Mouse (Mus musculus): ENCODE results near the gene Eif3i. TPM values are rescaled to one million over a fixed set of nuclear protein-coding genes. Genes with fewer than 3 reads are reported as not detected.
A peak's percentile ranks its signal among the peaks of the same experiment; 100 is the strongest.

Gene Eif3i
- polyA plus RNA-seq, 1 experiment from 2014 or later = 239 TPM

DNA sequence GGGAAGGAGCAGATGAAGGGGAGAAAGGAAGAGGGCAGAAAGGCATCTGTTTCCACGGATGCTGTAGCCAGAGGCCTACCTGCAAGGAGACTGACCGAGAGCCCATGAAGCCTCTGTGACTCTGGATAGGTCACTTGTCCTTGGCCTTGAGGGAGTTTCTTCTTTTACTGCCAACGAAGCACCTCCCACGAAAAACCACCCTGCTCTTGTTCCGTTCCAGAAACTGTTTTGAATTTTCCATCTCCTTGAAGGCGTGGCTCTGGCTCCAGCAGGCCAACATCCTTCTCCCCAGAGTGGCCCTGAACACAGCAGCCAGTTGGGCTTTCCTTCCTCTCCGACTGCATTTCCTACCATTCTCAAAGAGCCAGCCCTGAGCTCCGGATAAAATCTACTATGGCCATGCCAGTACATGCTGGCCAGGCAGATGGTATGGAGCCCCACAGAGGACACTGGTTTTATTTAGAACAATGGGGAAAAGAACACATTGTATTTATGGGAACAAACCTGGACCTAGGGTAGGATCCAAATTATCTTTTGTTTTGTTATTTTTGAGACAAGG, 20.9 kb upstream of the Eif3i start:
- H3K27me3 ChIP-seq (ENCODE audit: control insufficient read depth, insufficient read depth, low read length) = no peaks in the 10 kb centered on the region
- H3K27ac ChIP-seq (ENCODE audit: low read length) = peak overlapping the region; percentile 43; the same call in 1 of the 2 replicates
- H3K36me3 ChIP-seq (ENCODE audit: control insufficient read depth, insufficient read depth, low read length) = 0 out of 2 replicates have a peak, but pooled peaks cover 4% of the 10 kb centered on the region
- 75% methylated on average over 8 of the region's 8 CpGs for WGBS
- H3K4me3 ChIP-seq (replicated peaks; ENCODE audit: low read length) = no peak overlapping the region
- H3K4me1 ChIP-seq (ENCODE audit: control insufficient read depth, insufficient read depth, low read length) = peaks cover 28% of the 10 kb centered on the region
- ATAC-seq (ENCODE audit: insufficient read depth, low FRiP score) = no peak
- no peaks in the 10 kb centered on the region for H3K9me3 ChIP-seq (replicated peaks; ENCODE audit: control insufficient read depth, low read length)
- H3K9ac ChIP-seq (ENCODE audit: low read length) = no peak overlapping the region; the same call in 1 of the 2 replicates
- no peak overlapping the region; the same call in 1 of the 2 replicates for H3K4me2 ChIP-seq (ENCODE audit: low read depth, low read length)

GRCm38 (mm10) chr4:129620419-129621282, 20.2 kb upstream of the Eif3i start:
- WGBS = 72% methylated on average over 11 of the region's 11 CpGs
- no peak for ATAC-seq (ENCODE audit: insufficient read depth, low FRiP score)
- H3K4me2 ChIP-seq (ENCODE audit: low read depth, low read length) = no peak overlapping the region; the same call in 1 of the 2 replicates

DNA sequence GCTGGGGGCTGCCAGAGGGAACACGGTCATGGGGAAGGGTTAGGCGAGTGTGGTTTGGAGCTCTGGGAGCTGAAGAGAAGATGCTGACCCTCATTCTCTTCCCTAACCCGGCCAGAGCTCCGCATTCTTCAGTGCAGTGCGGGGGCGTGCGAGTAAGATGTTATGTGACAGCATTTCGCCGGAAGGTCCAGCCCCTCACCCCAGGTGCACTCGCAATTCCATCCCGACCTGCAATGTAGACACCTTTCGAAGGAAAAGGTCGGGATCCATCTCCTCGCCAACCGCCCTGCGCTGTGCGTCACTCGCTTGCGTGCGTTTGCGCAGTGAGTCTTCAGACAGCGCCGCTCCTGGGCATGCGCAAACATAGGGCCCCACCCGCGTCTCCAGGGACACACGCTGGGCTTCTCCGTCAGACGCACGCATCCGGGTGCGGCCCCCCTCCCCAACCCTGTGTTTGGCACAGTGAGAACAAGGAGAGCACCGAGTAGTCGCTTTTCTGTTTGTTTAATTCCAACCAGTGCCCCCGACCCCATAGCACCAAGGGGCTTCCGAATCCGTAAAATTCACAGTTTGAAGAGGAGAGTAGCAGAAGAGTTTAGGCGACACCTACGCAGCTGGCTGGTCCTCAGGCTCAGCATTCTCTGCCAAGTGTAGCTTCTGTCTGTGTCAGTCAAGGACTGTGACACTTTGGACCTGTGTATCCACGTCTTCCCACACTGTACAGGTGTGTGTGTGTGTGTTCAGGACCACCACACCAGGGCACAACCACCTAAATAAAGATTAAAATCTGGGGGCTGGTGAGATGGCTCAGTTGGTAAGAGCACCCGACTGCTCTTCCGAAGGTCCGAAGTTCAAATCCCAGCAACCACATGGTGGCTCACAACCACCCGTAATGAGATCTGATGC, 18.6 kb upstream of the Eif3i start, which contains the start of gene Iqcc:
Gene Iqcc, minus strand, starts transcription at position 314 of the 906 bp plus-strand sequence.
- WGBS = 4% methylated on average over 43 of the region's 44 CpGs
- ATAC-seq (ENCODE audit: insufficient read depth, low FRiP score) = peak; percentile 93
- H3K9me3 ChIP-seq (replicated peaks; ENCODE audit: control insufficient read depth, low read length) = no peaks in the 10 kb centered on the region
- peak within 1 kb of the TSS; percentile 92 for H3K4me2 ChIP-seq (ENCODE audit: low read depth, low read length)
- H3K4me1 ChIP-seq (ENCODE audit: control insufficient read depth, insufficient read depth, low read length) = peaks cover 17% of the 10 kb centered on the region
- peak within 1 kb of the TSS; percentile 82 for H3K4me3 ChIP-seq (replicated peaks; ENCODE audit: low read length)
- peak within 1 kb of the TSS; percentile 93 for H3K9ac ChIP-seq (ENCODE audit: low read length)
- peak within 1 kb of the TSS; percentile 82 for H3K27ac ChIP-seq (ENCODE audit: low read length)
- H3K36me3 ChIP-seq (ENCODE audit: control insufficient read depth, insufficient read depth, low read length) = 0 out of 2 replicates have a peak, but pooled peaks cover 4% of the 10 kb centered on the region
- H3K27me3 ChIP-seq (ENCODE audit: control insufficient read depth, insufficient read depth, low read length) = no peaks in the 10 kb centered on the region

More at GRCm38 (mm10) chr4:129620419-129621282, 20.2 kb upstream of the Eif3i start:
- H3K4me3 ChIP-seq (replicated peaks; ENCODE audit: low read length) = no peak overlapping the region
- H3K27ac ChIP-seq (ENCODE audit: low read length) = peak overlapping the region; percentile 43; the same call in 1 of the 2 replicates
- H3K9me3 ChIP-seq (replicated peaks; ENCODE audit: control insufficient read depth, low read length) = no peaks in the 10 kb centered on the region
- H3K4me1 ChIP-seq (ENCODE audit: control insufficient read depth, insufficient read depth, low read length) = peaks cover 28% of the 10 kb centered on the region
- no peaks in the 10 kb centered on the region for H3K27me3 ChIP-seq (ENCODE audit: control insufficient read depth, insufficient read depth, low read length)
- H3K36me3 ChIP-seq (ENCODE audit: control insufficient read depth, insufficient read depth, low read length) = 0 out of 2 replicates have a peak, but pooled peaks cover 4% of the 10 kb centered on the region
- H3K9ac ChIP-seq (ENCODE audit: low read length) = 0 out of 2 replicates have a peak overlapping the region, but pooled peaks have one; percentile 13

DNA sequence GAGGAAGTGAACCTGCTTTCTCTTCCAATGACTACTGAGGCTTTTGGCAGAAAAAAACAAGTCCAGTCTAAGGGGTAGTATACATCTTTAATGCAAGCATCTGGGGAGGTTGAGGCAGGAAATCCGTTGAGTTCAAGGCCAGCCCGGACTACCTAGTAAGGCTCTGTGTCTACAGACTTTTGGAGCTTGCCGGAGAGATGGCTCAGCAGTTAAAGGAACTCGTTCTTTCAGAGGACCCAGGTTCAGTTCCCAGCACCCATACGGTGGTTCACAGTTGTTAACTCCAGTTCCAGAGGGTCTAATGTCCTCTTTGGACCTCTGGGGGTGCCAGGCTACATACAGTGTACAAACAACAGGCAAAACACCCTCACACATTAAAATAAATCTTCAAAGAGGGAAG, 17.6 kb upstream of the Eif3i start:
- ATAC-seq (ENCODE audit: insufficient read depth, low FRiP score) = no peak

DNA sequence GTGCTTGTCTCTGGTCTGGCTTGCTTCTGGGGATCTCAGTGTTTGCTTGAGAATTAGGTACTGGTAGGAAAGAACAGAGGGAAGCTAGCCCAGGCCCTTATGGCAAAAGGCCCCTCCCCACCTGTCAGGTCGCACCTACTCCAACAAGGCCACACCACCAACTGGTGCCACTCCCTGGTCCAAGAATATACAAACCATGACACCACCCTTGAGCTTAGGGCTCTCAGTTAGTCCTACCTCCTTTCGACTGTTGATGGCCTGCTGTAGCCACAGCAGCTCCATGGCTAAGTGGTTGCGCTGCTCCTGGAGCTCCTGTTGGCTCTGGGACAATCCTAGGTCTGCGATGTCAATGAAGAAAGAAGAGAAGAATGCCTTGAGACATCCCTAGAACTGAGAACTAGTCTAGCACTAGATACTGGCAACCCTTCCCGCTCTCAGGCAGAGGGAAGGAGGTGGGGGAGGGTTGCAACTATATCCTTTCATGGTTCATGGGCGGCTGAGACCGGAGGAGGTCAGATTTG, 16.7 kb upstream of the Eif3i start:
- Histone ChIP-seq H3K4me1 (ENCODE audit: control insufficient read depth, insufficient read depth, low read length) (peaks cover 10% of the 10 kb centered on the region), H3K4me2 (ENCODE audit: low read depth, low read length) (no peak overlapping the region), H3K27me3 (ENCODE audit: control insufficient read depth, insufficient read depth, low read length) (no peaks in the 10 kb centered on the region), H3K9ac (ENCODE audit: low read length) (no peak overlapping the region), H3K4me3 (replicated peaks; ENCODE audit: low read length) (no peak overlapping the region), H3K27ac (ENCODE audit: low read length) (no peak overlapping the region), H3K9me3 (replicated peaks; ENCODE audit: control insufficient read depth, low read length) (no peaks in the 10 kb centered on the region), H3K36me3 (ENCODE audit: control insufficient read depth, insufficient read depth, low read length) (0 out of 2 replicates have a peak, but pooled peaks cover 4% of the 10 kb centered on the region)
- 92% methylated on average over 7 of the region's 7 CpGs for WGBS
- no peak for ATAC-seq (ENCODE audit: insufficient read depth, low FRiP score)

More for the DNA sequence above, 17.6 kb upstream of the Eif3i start:
- peak overlapping the region; percentile 82 for H3K4me3 ChIP-seq (replicated peaks; ENCODE audit: low read length)
- 0 out of 2 replicates have a peak, but pooled peaks cover 4% of the 10 kb centered on the region for H3K36me3 ChIP-seq (ENCODE audit: control insufficient read depth, insufficient read depth, low read length)
- peak overlapping the region; percentile 92 for H3K4me2 ChIP-seq (ENCODE audit: low read depth, low read length)
- WGBS = 92% methylated on average over 5 of the region's 5 CpGs
- no peaks in the 10 kb centered on the region for H3K27me3 ChIP-seq (ENCODE audit: control insufficient read depth, insufficient read depth, low read length)
- no peaks in the 10 kb centered on the region for H3K9me3 ChIP-seq (replicated peaks; ENCODE audit: control insufficient read depth, low read length)
- H3K4me1 ChIP-seq (ENCODE audit: control insufficient read depth, insufficient read depth, low read length) = peaks cover 16% of the 10 kb centered on the region
- H3K9ac ChIP-seq (ENCODE audit: low read length) = peak overlapping the region; percentile 93
- H3K27ac ChIP-seq (ENCODE audit: low read length) = peak overlapping the region; percentile 82; the same call in 1 of the 2 replicates

- peaks cover 10% of the 10 kb centered on the region for H3K4me1 ChIP-seq (ENCODE audit: control insufficient read depth, insufficient read depth, low read length)
- no peak overlapping the region for H3K27ac ChIP-seq (ENCODE audit: low read length)
- H3K36me3 ChIP-seq (ENCODE audit: control insufficient read depth, insufficient read depth, low read length) = 0 out of 2 replicates have a peak, but pooled peaks cover 4% of the 10 kb centered on the region
- H3K4me2 ChIP-seq (ENCODE audit: low read depth, low read length) = no peak overlapping the region
- H3K9me3 ChIP-seq (replicated peaks; ENCODE audit: control insufficient read depth, low read length) = no peaks in the 10 kb centered on the region
- ATAC-seq (ENCODE audit: insufficient read depth, low FRiP score) = no peak
- H3K4me3 ChIP-seq (replicated peaks; ENCODE audit: low read length) = no peak overlapping the region
- H3K27me3 ChIP-seq (ENCODE audit: control insufficient read depth, insufficient read depth, low read length) = no peaks in the 10 kb centered on the region
- H3K9ac ChIP-seq (ENCODE audit: low read length) = no peak overlapping the region
- 92% methylated on average over 3 of the region's 3 CpGs for WGBS
Measured at GRCm38 (mm10) chr4:129616631-129617030, 16.2 kb upstream of the Eif3i start.

- no peak for ATAC-seq (ENCODE audit: insufficient read depth, low FRiP score)
- H3K4me1 ChIP-seq (ENCODE audit: control insufficient read depth, insufficient read depth, low read length) = peaks cover 10% of the 10 kb centered on the region
- H3K27me3 ChIP-seq (ENCODE audit: control insufficient read depth, insufficient read depth, low read length) = no peaks in the 10 kb centered on the region
- no peak overlapping the region for H3K9ac ChIP-seq (ENCODE audit: low read length)
- WGBS = 88% methylated on average over 9 of the region's 9 CpGs
- H3K9me3 ChIP-seq (replicated peaks; ENCODE audit: control insufficient read depth, low read length) = no peaks in the 10 kb centered on the region
- 0 out of 2 replicates have a peak, but pooled peaks cover 4% of the 10 kb centered on the region for H3K36me3 ChIP-seq (ENCODE audit: control insufficient read depth, insufficient read depth, low read length)
- H3K27ac ChIP-seq (ENCODE audit: low read length) = no peak overlapping the region
- no peak overlapping the region for H3K4me2 ChIP-seq (ENCODE audit: low read depth, low read length)
- H3K4me3 ChIP-seq (replicated peaks; ENCODE audit: low read length) = no peak overlapping the region
Measured at GRCm38 (mm10) chr4:129615801-129616290, 15.4 kb upstream of the Eif3i start.

DNA sequence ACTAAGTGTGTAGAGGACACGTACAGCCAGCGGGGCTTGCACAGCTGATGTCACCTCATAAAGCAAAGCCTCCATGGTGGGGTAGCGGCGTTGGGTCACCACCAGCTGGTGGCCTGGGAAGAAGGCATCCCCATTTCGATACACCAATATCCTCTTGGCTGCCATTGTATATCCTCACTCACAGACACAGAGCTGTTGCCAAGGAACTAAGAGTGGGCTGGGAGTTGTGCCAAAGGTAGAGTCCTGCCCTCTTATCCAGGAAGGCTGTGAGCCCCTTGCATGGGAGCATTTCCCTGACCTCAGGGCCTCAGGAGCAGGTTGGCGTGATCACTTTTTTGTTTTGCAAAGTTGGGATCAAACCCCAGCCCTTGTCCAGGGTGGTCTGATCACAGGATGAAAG, 13.6 kb upstream of the Eif3i start, which contains the start of gene Dcdc2b:
Gene Dcdc2b, minus strand, starts transcription at position 165 of the 400 bp plus-strand sequence.
- no peak within 1 kb of the TSS for H3K4me3 ChIP-seq (replicated peaks; ENCODE audit: low read length)
- 77% methylated on average over 6 of the region's 6 CpGs for WGBS
- H3K9ac ChIP-seq (ENCODE audit: low read length) = no peak within 1 kb of the TSS; the same call in 1 of the 2 replicates

More for the DNA sequence above, 13.6 kb upstream of the Eif3i start, which contains the start of gene Dcdc2b:
- Histone ChIP-seq H3K27me3 (ENCODE audit: control insufficient read depth, insufficient read depth, low read length) (no peaks in the 10 kb centered on the region), H3K4me1 (ENCODE audit: control insufficient read depth, insufficient read depth, low read length) (peaks cover 7% of the 10 kb centered on the region), H3K9me3 (replicated peaks; ENCODE audit: control insufficient read depth, low read length) (no peaks in the 10 kb centered on the region), H3K27ac (ENCODE audit: low read length) (no peak within 1 kb of the TSS), H3K4me2 (ENCODE audit: low read depth, low read length) (no peak within 1 kb of the TSS), H3K36me3 (ENCODE audit: control insufficient read depth, insufficient read depth, low read length) (peaks cover 9% of the 10 kb centered on the region; the same call in 1 of the 2 replicates)
- ATAC-seq (ENCODE audit: insufficient read depth, low FRiP score) = no peak
